Mouse (Mus musculus): ENCODE data around the gene Gm10662. TPM values are rescaled to one million over a fixed set of nuclear protein-coding genes. Genes with fewer than 3 reads are reported as not detected.
"Not testable (repeated sequence)": the region's sequence is repeated elsewhere in the genome, so short reads cannot be mapped to it uniquely, and the experiment has no call there.

Gm10662 gene
- polyA plus RNA-seq (2016; fragmentation: Nextera tagmentation; extraction: Ambion mirVana): not detected in 2 replicates

DNA sequence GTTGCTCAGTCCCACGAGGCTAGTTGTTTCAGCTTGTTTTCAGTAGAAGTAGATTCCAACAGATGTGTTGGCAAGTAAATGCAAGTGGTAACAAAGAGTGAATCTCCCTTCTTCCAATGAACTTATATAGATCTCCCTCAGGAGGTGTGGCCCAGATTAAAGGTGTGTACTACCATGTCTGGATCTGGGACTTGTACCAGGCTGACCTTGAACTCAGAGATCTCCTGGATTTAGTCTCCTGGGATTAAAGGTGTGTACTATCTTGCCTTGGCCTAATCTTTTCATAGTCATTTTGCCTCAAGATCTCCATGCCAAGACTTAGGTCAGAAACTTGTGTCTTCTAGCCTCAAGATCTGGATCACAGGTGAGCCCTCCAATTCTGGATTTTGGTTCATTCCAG, at the start of gene Gm10662:
Gene Gm10662, minus strand, starts transcription at position 101 of the 400 bp plus-strand sequence.
- not testable (repeated sequence) for H3K4me1 ChIP-seq; H3K9ac ChIP-seq; H3K4me2 ChIP-seq; H3K27ac ChIP-seq; ATAC-seq; H3K27me3 ChIP-seq (replicated peaks); H3K9me3 ChIP-seq (replicated peaks); H3K36me3 ChIP-seq; H3K4me3 ChIP-seq
- no CpG with 5 or more reads among the region's 1 CpGs for WGBS (ENCODE audit: insufficient replicate concordance)

DNA sequence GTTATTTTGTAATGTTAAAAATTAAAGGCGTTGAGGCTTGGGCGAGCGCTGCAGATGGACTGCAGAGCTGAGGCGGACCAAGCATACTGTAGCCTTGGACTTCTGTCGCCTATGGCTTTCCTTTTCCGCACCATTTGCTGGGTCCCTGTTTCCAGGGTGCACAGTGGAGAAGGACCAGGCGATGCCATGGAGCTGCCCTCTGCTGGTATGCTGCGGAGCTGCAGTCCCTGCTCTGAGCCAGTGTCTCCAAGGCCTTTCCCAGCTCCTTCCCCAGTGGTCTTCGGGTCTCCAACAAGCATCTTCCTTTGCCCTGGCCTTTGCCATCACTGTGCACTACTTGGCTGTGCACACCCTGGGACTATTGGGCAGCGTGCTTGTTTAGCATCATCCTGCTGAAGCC, 19.2 kb upstream of the Gm10662 start:
- ATAC-seq, H3K9ac ChIP-seq: not testable (repeated sequence)
- WGBS (ENCODE audit: insufficient replicate concordance): 80% methylated on average over 10 of the region's 10 CpGs

More for the DNA sequence above, 19.2 kb upstream of the Gm10662 start:
- H3K4me1 ChIP-seq; H3K9me3 ChIP-seq (replicated peaks); H3K4me2 ChIP-seq; H3K27ac ChIP-seq; H3K36me3 ChIP-seq; H3K27me3 ChIP-seq (replicated peaks); H3K4me3 ChIP-seq: not testable (repeated sequence)

Other genes starting within 250 kb of the Gm10662 start
- gene Gm4214, start 159.8 kb downstream of the Gm10662 start, polyA plus RNA-seq (2016; fragmentation: Nextera tagmentation; extraction: Ambion mirVana): not detected in 2 replicates
- gene Gm4216, start 124.6 kb downstream of the Gm10662 start, polyA plus RNA-seq (2016; fragmentation: Nextera tagmentation; extraction: Ambion mirVana): not detected in 2 replicates
- gene Vmn1r163, start 88.9 kb downstream of the Gm10662 start, polyA plus RNA-seq (2016; fragmentation: Nextera tagmentation; extraction: Ambion mirVana): not detected in 2 replicates
- gene Gm8720, start 77.0 kb downstream of the Gm10662 start, polyA plus RNA-seq (2016; fragmentation: Nextera tagmentation; extraction: Ambion mirVana): not detected in 2 replicates
- gene Vmn1r165, start 72.9 kb upstream of the Gm10662 start, polyA plus RNA-seq (2016; fragmentation: Nextera tagmentation; extraction: Ambion mirVana): not detected in 2 replicates
- gene Vmn1r166, start 107.2 kb upstream of the Gm10662 start, polyA plus RNA-seq (2016; fragmentation: Nextera tagmentation; extraction: Ambion mirVana): not detected in 2 replicates
- not detected in 2 replicates for gene Gm6902, start 134.4 kb upstream of the Gm10662 start, polyA plus RNA-seq (2016; fragmentation: Nextera tagmentation; extraction: Ambion mirVana)
- not detected in 2 replicates for gene Nlrp4e, start 156.7 kb upstream of the Gm10662 start, polyA plus RNA-seq (2016; fragmentation: Nextera tagmentation; extraction: Ambion mirVana)
- gene Nlrp5, start 241.4 kb upstream of the Gm10662 start, polyA plus RNA-seq (2016; fragmentation: Nextera tagmentation; extraction: Ambion mirVana): not detected in 2 replicates